Mouse (Mus musculus) megakaryocyte, embryonic 14.5 days (primary cell): ENCODE data around the gene Slc36a3. TPM values are rescaled to one million over a fixed set of nuclear protein-coding genes. Genes with fewer than 3 reads are reported as not detected.

Experiments
- H3K27me3 ChIP-seq: replicated peaks from 2 replicates; pipeline ENCODE3; 2012; ENCODE audit warnings: inconsistent platforms
- H3K36me3 ChIP-seq: replicated peaks from 2 replicates; pipeline ENCODE3; 2012; ENCODE audit warnings: low read length, inconsistent platforms, mixed read lengths
- H3K4me1 ChIP-seq: 2 replicates; pipeline ENCODE4 v1.6.1; 2012; ENCODE audit warnings: inconsistent platforms
- H3K4me3 ChIP-seq: replicated peaks from 2 replicates; pipeline ENCODE3; 2012; ENCODE audit warnings: moderate library complexity, mild to moderate bottlenecking, inconsistent platforms
- H3K9me3 ChIP-seq: 2 replicates; pipeline ENCODE4 v1.6.1; 2012; ENCODE audit warnings: inconsistent platforms
- FLI1 ChIP-seq: IDR thresholded peaks from 2 replicates; pipeline ENCODE4 v1.6.1; 2012; ENCODE audit warnings: low read length, inconsistent platforms, mixed read lengths
- GATA1 ChIP-seq: IDR thresholded peaks from 3 replicates; pipeline ENCODE4 v1.6.1; 2012; ENCODE audit warnings: mixed read lengths, low read length, inconsistent platforms, borderline replicate concordance
- polyA plus RNA-seq: library from polyadenylated mRNA; stranded (reverse); fragments of >175 nt; gene quantifications from 2 replicates; pipeline ENCODE4 v1.2.3, GENCODE M21; 2012; ENCODE audit warnings: low replicate concordance; ENCODE audit not compliant: insufficient read depth

The Slc36a3 gene
- polyA plus RNA-seq = not detected in 2 replicates

- peaks cover 44% of the 10 kb centered on the region for H3K4me1 ChIP-seq
These were observed at the start of gene Slc36a3 for GRCm38 (mm10) chr11:55151608-55152007. TSS of gene Slc36a3 (minus strand) at chr11:55151708.

GRCm38 (mm10) chr11:55197740-55198510 lies 46.4 kb upstream of the Slc36a3 start:
- H3K36me3 ChIP-seq = peaks cover 6% of the 10 kb centered on the region
- peaks cover 77% of the 10 kb centered on the region for H3K4me1 ChIP-seq
- TF ChIP-seq GATA1 = peak; percentile 39; the same call in 1 of the 3 replicates
- peak; percentile 65; the same call in 1 of the 2 replicates for TF ChIP-seq FLI1
- no peaks in the 10 kb centered on the region for H3K27me3 ChIP-seq
- H3K9me3 ChIP-seq = peaks cover 10% of the 10 kb centered on the region
- peak overlapping the region; percentile 88 for H3K4me3 ChIP-seq

More at GRCm38 (mm10) chr11:55151608-55152007, at the start of gene Slc36a3:
- Histone ChIP-seq H3K9me3 (peaks cover 18% of the 10 kb centered on the region), H3K36me3 (no peaks in the 10 kb centered on the region), H3K27me3 (peaks cover 9% of the 10 kb centered on the region), H3K4me3 (no peak within 1 kb of the TSS)
- no peak for TF ChIP-seq GATA1
- no peak for TF ChIP-seq FLI1

DNA sequence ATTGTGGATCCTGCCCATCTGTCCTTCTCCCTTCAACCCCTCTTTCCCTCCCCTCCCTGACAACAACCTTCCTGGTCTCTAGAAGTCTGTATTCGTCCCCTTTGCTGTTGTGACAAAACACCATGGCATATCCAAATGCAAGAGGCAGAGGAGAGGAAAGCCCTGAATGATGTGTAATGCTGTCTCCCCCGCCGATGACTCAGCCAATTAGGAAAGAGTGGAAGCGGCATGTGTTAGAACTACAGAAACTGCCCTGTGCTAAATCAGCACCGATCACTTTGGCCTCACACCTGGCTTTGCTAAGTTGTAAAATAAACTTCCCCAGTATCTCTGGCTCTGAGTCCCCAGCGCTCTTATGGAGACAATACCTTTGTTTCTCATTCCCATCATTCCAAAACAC lies 45.6 kb upstream of the Slc36a3 start:
- no peaks in the 10 kb centered on the region for H3K27me3 ChIP-seq
- H3K4me1 ChIP-seq = peaks cover 71% of the 10 kb centered on the region
- peaks cover 8% of the 10 kb centered on the region for H3K9me3 ChIP-seq
- H3K4me3 ChIP-seq = peak overlapping the region; percentile 88
- no peak for TF ChIP-seq FLI1
- no peak for TF ChIP-seq GATA1
- peaks cover 6% of the 10 kb centered on the region for H3K36me3 ChIP-seq

DNA sequence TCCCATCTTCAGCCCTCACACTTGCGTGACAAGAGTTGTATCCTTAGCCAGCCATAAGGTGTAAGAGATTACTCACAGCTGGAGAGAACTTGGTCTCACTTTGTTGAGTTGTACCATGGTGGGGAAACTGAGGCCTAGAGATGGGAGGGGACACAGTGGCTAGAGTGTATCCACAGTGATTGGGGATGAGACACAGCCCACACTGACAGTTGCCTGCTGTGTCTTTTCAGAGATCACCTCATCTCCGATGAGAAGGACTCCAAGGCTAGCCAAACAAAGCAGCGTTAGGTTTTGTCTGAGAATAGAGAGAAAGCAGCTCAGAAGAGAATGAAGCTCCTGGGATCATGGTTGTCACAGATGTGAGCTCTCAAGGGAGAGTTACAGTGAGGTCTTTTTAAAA lies 38.7 kb upstream of the Slc36a3 start:
- Histone ChIP-seq H3K27me3 (peaks cover 19% of the 10 kb centered on the region), H3K4me1 (peaks cover 59% of the 10 kb centered on the region), H3K36me3 (no peaks in the 10 kb centered on the region), H3K9me3 (0 out of 2 replicates have a peak, but pooled peaks cover 4% of the 10 kb centered on the region), H3K4me3 (no peak overlapping the region)
- TF ChIP-seq FLI1 (no peak), GATA1 (no peak)

GRCm38 (mm10) chr11:55187777-55188176 lies 36.3 kb upstream of the Slc36a3 start:
- H3K36me3 ChIP-seq = no peaks in the 10 kb centered on the region
- TF ChIP-seq FLI1 = no peak
- TF ChIP-seq GATA1 = no peak
- H3K4me3 ChIP-seq = no peak overlapping the region
- peaks cover 39% of the 10 kb centered on the region for H3K27me3 ChIP-seq
- 0 out of 2 replicates have a peak, but pooled peaks cover 4% of the 10 kb centered on the region for H3K9me3 ChIP-seq
- H3K4me1 ChIP-seq = peaks cover 58% of the 10 kb centered on the region

DNA sequence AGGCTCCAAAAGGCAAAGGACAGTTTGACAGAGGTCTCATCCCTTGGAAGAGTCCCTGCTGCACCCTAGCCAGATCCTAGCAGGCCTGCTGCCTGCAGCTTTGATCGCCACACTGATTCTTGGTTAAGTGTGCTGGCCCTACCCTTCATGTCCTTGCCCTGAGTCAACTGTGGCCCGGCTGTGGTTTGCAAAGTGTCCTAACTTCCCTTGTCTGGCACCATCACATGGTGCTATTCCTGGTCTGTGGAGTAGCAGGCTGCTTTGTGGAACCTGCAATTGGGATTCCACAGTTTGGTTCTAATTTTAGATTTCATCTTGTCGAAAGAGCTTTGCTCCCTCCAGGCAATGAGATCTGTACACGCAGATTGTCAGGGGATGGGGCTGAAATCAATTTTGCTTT lies 35.8 kb upstream of the Slc36a3 start:
- no peak overlapping the region for H3K4me3 ChIP-seq
- H3K36me3 ChIP-seq = no peaks in the 10 kb centered on the region
- H3K4me1 ChIP-seq = peaks cover 61% of the 10 kb centered on the region
- H3K9me3 ChIP-seq = 0 out of 2 replicates have a peak, but pooled peaks cover 4% of the 10 kb centered on the region
- peaks cover 42% of the 10 kb centered on the region for H3K27me3 ChIP-seq
- TF ChIP-seq FLI1 (no peak), GATA1 (no peak)

GRCm38 (mm10) chr11:55184733-55185291 lies 33.3 kb upstream of the Slc36a3 start, which contains the start of gene Slc36a2:
TSS of gene Slc36a2 (minus strand) at chr11:55185077.
- TF ChIP-seq FLI1 (no peak), GATA1 (no peak)
- 0 out of 2 replicates have a peak, but pooled peaks cover 4% of the 10 kb centered on the region for H3K9me3 ChIP-seq
- peaks cover 57% of the 10 kb centered on the region for H3K27me3 ChIP-seq
- no peaks in the 10 kb centered on the region for H3K36me3 ChIP-seq
- no peak within 1 kb of the TSS for H3K4me3 ChIP-seq
- peaks cover 67% of the 10 kb centered on the region for H3K4me1 ChIP-seq

GRCm38 (mm10) chr11:55184246-55184645 lies 32.7 kb upstream of the Slc36a3 start:
- Histone ChIP-seq H3K4me3 (no peak overlapping the region), H3K36me3 (no peaks in the 10 kb centered on the region), H3K4me1 (peaks cover 69% of the 10 kb centered on the region), H3K27me3 (peaks cover 62% of the 10 kb centered on the region), H3K9me3 (0 out of 2 replicates have a peak, but pooled peaks cover 4% of the 10 kb centered on the region)
- TF ChIP-seq GATA1 = no peak
- no peak for TF ChIP-seq FLI1

DNA sequence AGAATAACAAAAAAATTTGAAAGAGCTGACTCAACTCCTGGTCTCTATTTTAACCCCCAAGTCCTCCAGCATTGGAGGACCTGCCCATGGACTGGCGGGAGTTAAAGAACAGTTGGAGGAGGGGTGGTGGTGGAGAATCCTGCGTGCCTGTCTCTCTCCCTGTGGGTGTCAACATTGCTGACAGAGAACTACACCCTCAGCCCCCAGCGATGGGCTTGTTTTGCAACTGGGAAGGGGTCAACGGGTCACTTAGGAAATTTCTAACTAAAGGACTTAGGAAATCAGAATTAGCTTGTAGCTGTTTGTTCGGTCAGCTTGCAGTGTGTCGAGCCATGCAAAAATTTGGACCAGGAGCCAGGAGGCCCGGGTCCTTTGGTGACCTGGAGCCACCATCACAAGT lies 31.6 kb upstream of the Slc36a3 start:
- Histone ChIP-seq H3K36me3 (no peaks in the 10 kb centered on the region), H3K4me3 (no peak overlapping the region), H3K9me3 (0 out of 2 replicates have a peak, but pooled peaks cover 4% of the 10 kb centered on the region), H3K27me3 (peaks cover 71% of the 10 kb centered on the region), H3K4me1 (peaks cover 78% of the 10 kb centered on the region)
- TF ChIP-seq GATA1 (no peak), FLI1 (no peak)

DNA sequence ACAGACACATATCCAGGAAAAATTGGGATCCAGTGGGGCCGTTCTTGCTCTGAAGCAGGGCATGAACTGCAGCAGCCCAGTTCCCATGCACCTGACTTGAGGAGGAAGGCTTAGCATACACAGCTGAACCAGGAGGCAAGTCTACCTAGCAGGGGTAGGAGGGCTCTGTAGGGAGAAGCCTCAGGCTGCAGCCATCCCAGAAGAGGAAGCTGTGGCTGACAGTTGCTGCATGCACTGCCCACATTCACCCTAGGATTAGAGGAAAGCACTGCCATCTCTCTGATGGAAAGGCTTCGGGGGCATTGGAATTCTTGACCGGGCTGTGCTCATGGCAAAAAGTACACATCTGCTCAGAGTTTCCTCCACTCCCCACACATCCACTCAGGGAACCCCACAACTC lies 28.3 kb upstream of the Slc36a3 start:
- H3K4me1 ChIP-seq = peaks cover 69% of the 10 kb centered on the region
- no peak overlapping the region for H3K4me3 ChIP-seq
- no peak for TF ChIP-seq FLI1
- no peak for TF ChIP-seq GATA1
- H3K9me3 ChIP-seq = no peaks in the 10 kb centered on the region
- H3K27me3 ChIP-seq = peaks cover 72% of the 10 kb centered on the region
- H3K36me3 ChIP-seq = no peaks in the 10 kb centered on the region
